Mouse (Mus musculus): ENCODE measurements at regions not wholly inside any gene's neighbourhood (a gene's known extent, or its start where the extent isn't known, plus 50 kb on each side); places are given as distances from the start of the nearest gene placed in this dataset.

- no peak overlapping the region for H3K27ac ChIP-seq
- no peak for DNase-seq
- intact Hi-C loops (cut with DNase I), result no loop called here
- no peak overlapping the region for H3K4me3 ChIP-seq
- no peak for TF ChIP-seq CTCF (IDR thresholded peaks at IDR 0.05)
Measured at GRCm38 (mm10) chr14:79929451-79929850, 54.4 kb upstream of the Olfm4 start.

GRCm38 (mm10) chr14:79927161-79927560, 56.7 kb upstream of the Olfm4 start:
- Histone ChIP-seq H3K27ac (no peak overlapping the region), H3K4me3 (no peak overlapping the region)
- no peak for TF ChIP-seq CTCF (IDR thresholded peaks at IDR 0.05)
- DNase-seq, result no peak
- intact Hi-C loops (cut with DNase I), result no loop called here

- Histone ChIP-seq H3K27ac (no peak overlapping the region), H3K4me3 (no peak overlapping the region)
- DNase-seq, result no peak
- no peak for TF ChIP-seq CTCF (IDR thresholded peaks at IDR 0.05)
- intact Hi-C loops (cut with DNase I), result loop anchor here (10.0 kb wide), 1 partner anchor 72 kb away; no protein-coding TSS in a partner anchor
Measured at GRCm38 (mm10) chr14:79916960-79917848, 66.7 kb upstream of the Olfm4 start.

- TF ChIP-seq CTCF (IDR thresholded peaks at IDR 0.05), result no peak
- intact Hi-C loops (cut with DNase I), result loop anchor here (10.0 kb wide), 1 partner anchor 70 kb away; no protein-coding TSS in a partner anchor
- DNase-seq, result no peak
- no peak overlapping the region for H3K27ac ChIP-seq
- H3K4me3 ChIP-seq, result no peak overlapping the region
Measured at GRCm38 (mm10) chr14:79914966-79915365, 68.9 kb upstream of the Olfm4 start.

GRCm38 (mm10) chr14:79913315-79913714, 70.6 kb upstream of the Olfm4 start:
- intact Hi-C loops (cut with DNase I), result loop anchor here (10.0 kb wide), 1 partner anchor 69 kb away; no protein-coding TSS in a partner anchor
- H3K4me3 ChIP-seq, result no peak overlapping the region
- TF ChIP-seq CTCF (IDR thresholded peaks at IDR 0.05), result no peak
- no peak overlapping the region for H3K27ac ChIP-seq
- DNase-seq, result no peak

- peak; percentile 67 for TF ChIP-seq CTCF (IDR thresholded peaks at IDR 0.05)
- Histone ChIP-seq H3K27ac (no peak overlapping the region), H3K4me3 (no peak overlapping the region)
- peak; percentile 39 for DNase-seq
- intact Hi-C loops (cut with DNase I), result loop anchor here (10.0 kb wide), 1 partner anchor 68 kb away; no protein-coding TSS in a partner anchor
Measured at GRCm38 (mm10) chr14:79912610-79913009, 71.3 kb upstream of the Olfm4 start.

- no peak overlapping the region for H3K27ac ChIP-seq
- H3K4me3 ChIP-seq, result no peak overlapping the region
- no peak for TF ChIP-seq CTCF (IDR thresholded peaks at IDR 0.05)
- intact Hi-C loops (cut with DNase I), result no loop called here
- no peak for DNase-seq
Measured at GRCm38 (mm10) chr14:79907761-79908160, 76.1 kb upstream of the Olfm4 start.

GRCm38 (mm10) chr14:79905574-79905973, 78.3 kb upstream of the Olfm4 start:
- no peak for TF ChIP-seq CTCF (IDR thresholded peaks at IDR 0.05)
- DNase-seq, result no peak
- intact Hi-C loops (cut with DNase I), result no loop called here
- Histone ChIP-seq H3K4me3 (no peak overlapping the region), H3K27ac (no peak overlapping the region)

- DNase-seq, result no peak
- H3K4me3 ChIP-seq, result no peak overlapping the region
- no peak overlapping the region for H3K27ac ChIP-seq
- intact Hi-C loops (cut with DNase I), result no loop called here
- TF ChIP-seq CTCF (IDR thresholded peaks at IDR 0.05), result no peak
Measured at GRCm38 (mm10) chr14:79902355-79902754, 81.5 kb upstream of the Olfm4 start.

GRCm38 (mm10) chr14:79898240-79898639, 85.6 kb upstream of the Olfm4 start:
- intact Hi-C loops (cut with DNase I), result no loop called here
- DNase-seq, result no peak
- no peak overlapping the region for H3K27ac ChIP-seq
- TF ChIP-seq CTCF (IDR thresholded peaks at IDR 0.05), result no peak
- no peak overlapping the region for H3K4me3 ChIP-seq

GRCm38 (mm10) chr14:79893241-79893640, 90.6 kb upstream of the Olfm4 start:
- intact Hi-C loops (cut with DNase I), result no loop called here
- DNase-seq, result no peak
- TF ChIP-seq CTCF (IDR thresholded peaks at IDR 0.05), result no peak
- H3K27ac ChIP-seq, result no peak overlapping the region
- H3K4me3 ChIP-seq, result no peak overlapping the region

GRCm38 (mm10) chr14:79890682-79891081, 93.2 kb upstream of the Olfm4 start:
- DNase-seq, result no peak
- TF ChIP-seq CTCF (IDR thresholded peaks at IDR 0.05), result no peak
- no peak overlapping the region for H3K4me3 ChIP-seq
- intact Hi-C loops (cut with DNase I), result no loop called here
- no peak overlapping the region for H3K27ac ChIP-seq

- TF ChIP-seq CTCF (IDR thresholded peaks at IDR 0.05), result no peak
- intact Hi-C loops (cut with DNase I), result no loop called here
- Histone ChIP-seq H3K27ac (no peak overlapping the region), H3K4me3 (no peak overlapping the region)
- no peak for DNase-seq
Measured at GRCm38 (mm10) chr14:79890280-79890679, 93.6 kb upstream of the Olfm4 start.

GRCm38 (mm10) chr14:79883487-79883886, 100.4 kb upstream of the Olfm4 start:
- TF ChIP-seq CTCF (IDR thresholded peaks at IDR 0.05), result no peak
- DNase-seq, result no peak
- intact Hi-C loops (cut with DNase I), result no loop called here
- H3K4me3 ChIP-seq, result no peak overlapping the region
- H3K27ac ChIP-seq, result no peak overlapping the region
